Mouse (Mus musculus): ENCODE data around the gene Unc5b.

Gene Unc5b

DNA sequence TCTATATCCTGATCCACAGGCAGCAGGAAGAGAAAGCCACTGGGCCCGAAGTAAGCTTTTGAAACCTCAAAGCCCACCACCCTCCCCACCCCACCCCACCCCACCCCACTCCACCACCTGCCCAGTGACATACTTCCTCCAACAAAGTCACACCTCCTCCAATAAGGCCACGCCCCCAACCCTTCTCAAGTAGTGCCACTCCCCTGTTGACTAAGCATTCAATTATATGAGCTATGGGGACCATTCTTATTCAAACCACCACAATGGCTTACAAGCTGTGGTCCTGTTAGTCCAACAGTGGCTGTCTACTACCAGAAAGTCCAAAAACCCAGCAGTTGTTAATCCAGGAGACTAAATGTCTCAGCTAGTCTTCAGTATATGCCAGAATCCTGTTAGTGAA lies 112.9 kb downstream of the Unc5b start:
- DNase-seq = no peak

DNA sequence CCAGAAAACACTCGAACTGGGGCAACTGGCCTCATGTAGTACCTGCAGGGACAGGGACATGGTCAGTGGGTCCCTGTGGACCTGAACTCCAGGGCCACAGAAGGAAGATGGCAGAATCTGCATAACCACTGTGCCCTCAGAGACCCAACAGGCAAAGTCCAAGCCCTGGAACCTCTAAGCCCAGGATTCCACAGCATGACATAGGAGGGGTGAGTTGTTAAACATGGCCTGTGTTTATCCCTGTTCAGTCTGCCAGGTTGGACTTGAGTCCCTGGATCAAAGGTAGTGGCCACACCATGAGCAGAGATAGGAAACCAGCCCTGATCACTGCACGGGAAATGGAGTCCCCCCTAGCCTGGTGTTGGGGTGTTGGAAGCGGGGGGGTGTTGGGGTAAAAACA lies 114.9 kb downstream of the Unc5b start:
- no peak for DNase-seq

Data from spleen, adult 18-20 months (tissue).